Mouse (Mus musculus) liver, embryonic 12.5 days (tissue): ENCODE measurements around the gene Grin2b. TPM values are rescaled to one million over a fixed set of nuclear protein-coding genes. Genes with fewer than 3 reads are reported as not detected.

ENCODE experiments used
- ATAC-seq: fragments of 200-750 bp; cut with Nextera tagmentation; 2 replicates; pipeline ENCODE4 v1.8.0; 2017; ENCODE audit warnings: moderate number of reproducible peaks, mild to moderate bottlenecking, moderate library complexity
- H3K27ac ChIP-seq: fragments of 300-500 bp; sonication (generic); 2 replicates; pipeline ENCODE4 v1.5.1; 2016; ENCODE audit warnings: mild to moderate bottlenecking
- H3K27me3 ChIP-seq: fragments of 300-500 bp; sonication (generic); replicated peaks from 2 replicates; pipeline ENCODE4 v1.6.1; 2016; ENCODE audit warnings: mild to moderate bottlenecking, moderate library complexity
- H3K36me3 ChIP-seq: fragments of 300-500 bp; sonication (generic); 2 replicates; pipeline ENCODE4 v1.6.1; 2016; ENCODE audit warnings: mild to moderate bottlenecking, moderate library complexity
- H3K4me1 ChIP-seq: fragments of 300-500 bp; sonication (generic); 2 replicates; pipeline ENCODE4 v1.6.1; 2016
- H3K4me2 ChIP-seq: fragments of 300-500 bp; sonication (generic); 2 replicates; pipeline ENCODE4 v1.6.1; 2016; ENCODE audit warnings: mild to moderate bottlenecking, moderate library complexity
- H3K4me3 ChIP-seq: fragments of 300-500 bp; sonication (generic); 2 replicates; pipeline ENCODE4 v1.5.1; 2016; ENCODE audit warnings: mild to moderate bottlenecking, moderate library complexity
- H3K9ac ChIP-seq: fragments of 300-500 bp; sonication (generic); 2 replicates; pipeline ENCODE4 v1.6.1; 2016; ENCODE audit warnings: mild to moderate bottlenecking, moderate library complexity
- H3K9me3 ChIP-seq: fragments of 300-500 bp; sonication (generic); replicated peaks from 2 replicates; pipeline ENCODE4 v1.6.1; 2016; ENCODE audit warnings: mild to moderate bottlenecking, moderate library complexity
- WGBS: fragments of 180-500 bp; shearing (Covaris S2); methylation state at CpG from one replicate; pipeline ENCODE4 v1.1.7; 2016; ENCODE audit not compliant: insufficient replicate concordance; 5-methylcytosine and 5-hydroxymethylcytosine counted together
- polyA plus RNA-seq: library from polyadenylated mRNA; unstranded; fragments of >200 nt; fragmentation: Nextera tagmentation; extraction: Ambion mirVana; gene quantifications from 2 replicates; pipeline ENCODE4 v1.2.1, GENCODE M21; 2016

The Grin2b gene
- polyA plus RNA-seq, 1 experiment from 2014 or later: 0.26 TPM

DNA sequence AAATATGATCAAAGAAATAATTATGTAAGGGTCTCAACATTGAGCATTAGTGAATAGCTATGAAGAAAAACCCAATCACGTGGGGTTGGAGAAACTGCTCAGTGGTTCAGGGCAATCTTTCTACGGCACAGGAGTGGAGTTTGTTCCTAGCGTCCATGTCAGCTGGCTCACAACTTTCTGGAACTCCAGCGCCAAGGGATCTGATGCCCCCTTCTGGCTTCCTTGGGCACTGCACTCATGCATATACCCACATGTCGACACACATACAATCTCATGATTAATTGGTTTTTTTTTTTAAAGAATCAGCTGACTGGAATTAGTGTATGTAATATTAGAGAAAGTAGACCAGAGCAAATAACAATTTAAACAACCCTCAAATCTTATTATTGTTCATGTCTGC is 258.7 kb downstream of the Grin2b start:
- no peaks in the 10 kb centered on the region for H3K36me3 ChIP-seq
- H3K4me3 ChIP-seq: no peak overlapping the region
- ATAC-seq: no peak
- no peak overlapping the region for H3K4me2 ChIP-seq
- no peak overlapping the region for H3K27ac ChIP-seq
- H3K4me1 ChIP-seq: no peaks in the 10 kb centered on the region
- 72% methylated on average over 5 of the region's 5 CpGs for WGBS
- H3K27me3 ChIP-seq: no peaks in the 10 kb centered on the region
- H3K9me3 ChIP-seq: no peaks in the 10 kb centered on the region
- H3K9ac ChIP-seq: no peak overlapping the region

DNA sequence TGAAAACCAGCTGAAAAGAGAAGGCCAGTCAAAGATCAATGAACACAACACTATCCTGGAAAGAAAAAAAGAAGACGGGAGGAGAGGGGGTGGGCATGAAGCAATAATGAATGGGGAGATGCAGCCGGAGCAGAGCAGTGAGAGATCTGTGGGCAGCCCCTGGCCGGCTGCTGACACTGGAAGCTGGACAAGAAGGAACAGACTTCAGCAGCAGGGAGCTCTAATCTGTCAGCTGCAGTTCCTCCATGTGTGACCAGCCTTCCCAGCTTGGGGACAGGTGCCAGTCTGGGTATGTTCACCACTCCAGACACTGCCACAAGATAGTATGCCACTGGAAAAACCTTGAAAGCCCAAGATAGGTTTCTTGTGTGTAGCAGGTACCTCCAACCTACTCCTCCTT is 261.2 kb downstream of the Grin2b start:
- no peaks in the 10 kb centered on the region for H3K27me3 ChIP-seq
- H3K9me3 ChIP-seq: no peaks in the 10 kb centered on the region
- H3K4me3 ChIP-seq: no peak overlapping the region
- no peak for ATAC-seq
- H3K4me2 ChIP-seq: no peak overlapping the region
- H3K36me3 ChIP-seq: no peaks in the 10 kb centered on the region
- H3K9ac ChIP-seq: no peak overlapping the region
- no peak overlapping the region for H3K27ac ChIP-seq
- WGBS: 57% methylated on average over 3 of the region's 3 CpGs
- H3K4me1 ChIP-seq: no peaks in the 10 kb centered on the region

- Histone ChIP-seq H3K4me3 (no peak overlapping the region), H3K4me2 (no peak overlapping the region), H3K27ac (no peak overlapping the region), H3K9me3 (no peaks in the 10 kb centered on the region), H3K27me3 (no peaks in the 10 kb centered on the region), H3K9ac (no peak overlapping the region), H3K36me3 (no peaks in the 10 kb centered on the region), H3K4me1 (no peaks in the 10 kb centered on the region)
- WGBS: 71% methylated on average over 6 of the region's 6 CpGs
- no peak for ATAC-seq
Measured at GRCm38 (mm10) chr6:135911131-135911530, 262.2 kb downstream of the Grin2b start.

DNA sequence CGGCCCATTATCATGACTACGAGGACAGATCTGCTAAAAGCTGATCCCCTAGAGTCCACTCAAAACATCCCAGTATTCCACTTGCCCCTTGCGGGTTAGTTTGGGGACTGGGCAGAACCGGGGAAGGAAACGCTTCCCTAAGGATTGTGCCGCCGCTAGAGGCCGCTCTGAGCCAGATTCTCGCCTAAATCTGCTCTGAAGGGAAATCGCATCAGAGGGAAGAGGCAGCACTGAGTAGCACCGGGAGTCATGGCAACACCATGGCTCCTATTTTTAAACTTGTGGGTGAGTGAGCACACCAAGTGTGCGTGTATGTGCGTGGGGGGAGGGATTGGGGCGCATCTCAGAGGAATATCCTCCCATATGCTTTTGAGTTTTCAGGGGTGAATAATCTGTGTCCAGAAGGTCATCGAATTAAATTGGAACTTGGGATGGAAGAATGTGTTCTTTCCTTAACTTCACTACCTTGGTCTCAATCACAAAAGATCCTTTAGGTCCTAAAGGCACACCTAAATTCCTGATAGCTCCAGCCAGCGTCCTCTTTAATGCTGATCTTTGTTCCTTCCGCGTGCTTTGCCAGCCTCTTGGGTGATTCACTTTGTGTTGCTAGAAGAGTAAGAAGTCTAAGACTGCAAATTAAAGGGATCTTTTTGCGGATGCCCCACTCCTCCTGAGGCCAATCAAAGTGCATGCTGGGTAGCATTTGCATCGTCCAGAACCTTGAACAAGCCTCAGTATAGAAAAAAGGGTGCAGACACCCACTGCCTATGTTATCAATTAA is 265.6 kb downstream of the Grin2b start:
- Histone ChIP-seq H3K27me3 (no peaks in the 10 kb centered on the region), H3K9ac (no peak overlapping the region), H3K27ac (no peak overlapping the region), H3K4me1 (no peaks in the 10 kb centered on the region), H3K4me2 (no peak overlapping the region), H3K9me3 (no peaks in the 10 kb centered on the region), H3K36me3 (no peaks in the 10 kb centered on the region), H3K4me3 (no peak overlapping the region)
- WGBS: 22% methylated on average over 20 of the region's 20 CpGs
- ATAC-seq: no peak

DNA sequence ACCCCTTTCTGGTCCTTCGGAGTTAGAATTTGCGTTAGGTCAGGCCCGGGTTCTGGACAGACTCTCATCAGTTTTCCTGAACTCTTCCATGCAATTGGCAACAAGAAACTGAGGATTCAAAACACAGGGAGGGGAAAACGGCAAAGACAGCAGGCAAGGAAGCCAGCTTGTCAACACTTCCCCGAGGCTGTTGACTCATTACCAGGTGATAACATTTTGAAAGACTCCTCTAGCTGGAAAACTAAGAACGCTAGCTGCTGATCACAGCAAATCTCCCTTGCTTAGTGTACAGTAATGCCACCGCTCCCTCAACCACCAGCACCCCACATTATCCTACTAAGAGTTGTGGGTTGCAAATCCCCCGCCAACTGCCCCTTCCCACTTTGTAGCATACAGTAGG is 266.2 kb downstream of the Grin2b start:
- H3K9ac ChIP-seq: no peak overlapping the region
- H3K9me3 ChIP-seq: no peaks in the 10 kb centered on the region
- no peaks in the 10 kb centered on the region for H3K36me3 ChIP-seq
- no peak for ATAC-seq
- H3K4me1 ChIP-seq: no peaks in the 10 kb centered on the region
- no peak overlapping the region for H3K4me2 ChIP-seq
- no peak overlapping the region for H3K4me3 ChIP-seq
- 51% methylated on average over 8 of the region's 8 CpGs for WGBS
- no peak overlapping the region for H3K27ac ChIP-seq
- no peaks in the 10 kb centered on the region for H3K27me3 ChIP-seq

DNA sequence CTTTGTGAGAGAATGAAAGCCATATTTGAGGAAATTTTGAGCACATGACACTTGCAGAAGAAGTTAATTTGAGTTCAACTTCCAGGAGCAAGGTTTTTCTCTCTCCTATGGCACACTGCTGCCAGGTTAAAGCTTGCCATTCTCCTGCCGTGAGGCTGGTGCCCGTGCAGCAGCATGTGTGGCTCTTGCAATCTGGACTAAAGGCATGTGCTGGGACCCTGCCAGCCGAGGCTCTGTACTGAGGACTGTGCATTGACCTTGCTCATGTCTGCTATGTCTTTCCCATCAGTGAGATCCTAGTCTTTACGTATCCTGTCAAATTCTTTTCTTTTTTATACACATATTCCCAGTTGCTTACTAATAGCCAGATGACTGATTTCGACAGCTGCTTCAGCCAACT is 268.9 kb downstream of the Grin2b start:
- no peaks in the 10 kb centered on the region for H3K36me3 ChIP-seq
- no peak for ATAC-seq
- H3K4me3 ChIP-seq: no peak overlapping the region
- H3K4me1 ChIP-seq: no peaks in the 10 kb centered on the region
- H3K27ac ChIP-seq: no peak overlapping the region
- no peak overlapping the region for H3K9ac ChIP-seq
- no peak overlapping the region for H3K4me2 ChIP-seq
- no peaks in the 10 kb centered on the region for H3K9me3 ChIP-seq
- WGBS: 75% methylated on average over 5 of the region's 5 CpGs
- no peaks in the 10 kb centered on the region for H3K27me3 ChIP-seq

DNA sequence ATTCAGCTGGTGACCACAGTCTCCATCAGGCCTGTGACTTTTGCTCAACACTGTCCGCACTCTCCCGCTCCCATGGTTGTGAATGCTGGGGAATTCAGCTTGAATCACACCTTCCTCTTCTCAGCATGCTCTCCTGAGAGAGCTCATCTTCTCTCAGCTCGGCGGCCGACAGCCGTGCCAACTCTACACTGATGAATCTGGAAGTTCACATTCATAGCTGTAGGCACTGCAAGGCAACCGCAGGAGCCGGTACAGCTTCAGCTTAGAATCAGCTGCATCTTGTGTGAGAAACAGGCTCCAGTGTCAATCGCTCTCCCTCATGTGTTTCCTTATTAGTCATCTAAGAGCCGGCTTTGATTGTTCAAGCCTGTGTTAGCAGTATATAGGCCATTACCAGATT is 272.9 kb downstream of the Grin2b start:
- ATAC-seq: no peak
- H3K4me3 ChIP-seq: no peak overlapping the region
- no peak overlapping the region for H3K9ac ChIP-seq
- WGBS: 73% methylated on average over 10 of the region's 10 CpGs
- no peak overlapping the region for H3K4me2 ChIP-seq
- H3K27me3 ChIP-seq: no peaks in the 10 kb centered on the region
- H3K27ac ChIP-seq: no peak overlapping the region
- no peaks in the 10 kb centered on the region for H3K9me3 ChIP-seq
- no peaks in the 10 kb centered on the region for H3K4me1 ChIP-seq
- no peaks in the 10 kb centered on the region for H3K36me3 ChIP-seq

- Histone ChIP-seq H3K9ac (no peak overlapping the region), H3K4me1 (no peaks in the 10 kb centered on the region), H3K36me3 (no peaks in the 10 kb centered on the region), H3K9me3 (no peaks in the 10 kb centered on the region), H3K27ac (no peak overlapping the region), H3K4me2 (no peak overlapping the region), H3K27me3 (no peaks in the 10 kb centered on the region), H3K4me3 (no peak overlapping the region)
- ATAC-seq: no peak
- 62% methylated on average over 10 of the region's 10 CpGs for WGBS
Measured at GRCm38 (mm10) chr6:135899225-135899624, 274.1 kb downstream of the Grin2b start.

GRCm38 (mm10) chr6:135894793-135895228 is 278.5 kb downstream of the Grin2b start:
- 53% methylated on average over 1 of the region's 1 CpGs for WGBS
- H3K4me1 ChIP-seq: no peaks in the 10 kb centered on the region
- H3K36me3 ChIP-seq: no peaks in the 10 kb centered on the region
- no peaks in the 10 kb centered on the region for H3K9me3 ChIP-seq
- no peaks in the 10 kb centered on the region for H3K27me3 ChIP-seq
- no peak overlapping the region for H3K27ac ChIP-seq
- no peak for ATAC-seq
- no peak overlapping the region for H3K4me3 ChIP-seq
- H3K4me2 ChIP-seq: no peak overlapping the region
- no peak overlapping the region for H3K9ac ChIP-seq

- no peaks in the 10 kb centered on the region for H3K27me3 ChIP-seq
- H3K9ac ChIP-seq: no peak overlapping the region
- H3K4me3 ChIP-seq: no peak overlapping the region
- H3K27ac ChIP-seq: no peak overlapping the region
- ATAC-seq: no peak
- WGBS: 66% methylated on average over 5 of the region's 5 CpGs
- no peaks in the 10 kb centered on the region for H3K36me3 ChIP-seq
- no peak overlapping the region for H3K4me2 ChIP-seq
- H3K4me1 ChIP-seq: no peaks in the 10 kb centered on the region
- H3K9me3 ChIP-seq: no peaks in the 10 kb centered on the region
Measured at GRCm38 (mm10) chr6:135882611-135883010, 290.7 kb downstream of the Grin2b start.

DNA sequence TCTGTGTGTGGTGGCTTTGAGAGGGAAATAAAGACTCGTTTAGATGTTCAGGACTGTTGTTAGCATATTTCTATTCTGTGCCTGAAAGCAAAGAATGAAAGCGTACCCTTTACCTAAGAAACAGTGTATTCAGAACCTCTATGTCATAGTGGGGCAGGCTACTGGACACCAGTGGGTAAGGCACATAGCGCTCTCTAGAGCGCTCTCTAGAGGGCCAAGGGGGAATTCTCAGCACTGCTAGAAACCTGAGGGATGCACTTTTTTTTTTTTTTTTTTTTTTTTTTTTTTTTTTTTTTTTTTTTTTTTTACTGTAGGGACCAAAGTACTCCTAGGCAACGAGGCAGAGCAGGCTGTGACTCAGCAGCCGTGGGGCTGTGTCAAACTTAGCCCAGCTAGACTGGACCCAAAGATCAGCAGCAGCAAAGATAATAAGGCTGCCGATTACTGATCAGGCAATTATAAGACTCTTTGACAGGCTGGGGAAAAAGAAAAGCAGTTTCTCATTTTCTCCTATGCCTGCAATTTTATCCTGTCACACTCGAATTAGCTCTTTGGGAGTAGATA is 297.1 kb downstream of the Grin2b start:
- Histone ChIP-seq H3K36me3 (no peaks in the 10 kb centered on the region), H3K9me3 (0 out of 2 replicates have a peak, but pooled peaks cover 3% of the 10 kb centered on the region), H3K4me1 (no peaks in the 10 kb centered on the region), H3K27me3 (no peaks in the 10 kb centered on the region), H3K4me2 (no peak overlapping the region), H3K4me3 (no peak overlapping the region), H3K27ac (no peak overlapping the region), H3K9ac (no peak overlapping the region)
- ATAC-seq: no peak
- 53% methylated on average over 8 of the region's 8 CpGs for WGBS

DNA sequence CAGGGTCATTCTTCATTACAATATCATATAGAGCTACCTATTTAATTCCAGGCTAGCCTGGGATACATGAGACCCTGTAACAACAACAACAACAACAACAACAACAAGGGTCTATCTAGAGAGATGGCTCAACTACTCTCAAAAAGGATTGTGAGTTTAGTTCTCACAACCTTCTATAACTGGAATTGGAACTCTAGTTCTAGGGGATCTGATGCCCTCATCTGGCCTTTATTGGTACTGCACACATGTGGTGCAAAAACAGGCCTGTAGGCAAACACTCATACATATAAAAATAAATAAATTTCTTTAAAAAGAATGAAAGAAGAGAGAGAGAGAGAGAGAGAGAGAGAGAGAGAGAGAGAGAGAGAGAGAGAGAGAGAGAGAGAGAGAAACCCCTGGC is 298.7 kb downstream of the Grin2b start:
- H3K36me3 ChIP-seq: no peaks in the 10 kb centered on the region
- H3K27ac ChIP-seq: no peak overlapping the region
- no peak overlapping the region for H3K4me2 ChIP-seq
- H3K4me3 ChIP-seq: no peak overlapping the region
- no peaks in the 10 kb centered on the region for H3K4me1 ChIP-seq
- H3K27me3 ChIP-seq: no peaks in the 10 kb centered on the region
- ATAC-seq: no peak
- 0 out of 2 replicates have a peak, but pooled peaks cover 3% of the 10 kb centered on the region for H3K9me3 ChIP-seq
- no peak overlapping the region for H3K9ac ChIP-seq

- Histone ChIP-seq H3K9me3 (0 out of 2 replicates have a peak, but pooled peaks cover 2% of the 10 kb centered on the region), H3K27me3 (no peaks in the 10 kb centered on the region), H3K4me2 (no peak overlapping the region), H3K27ac (no peak overlapping the region), H3K4me3 (no peak overlapping the region), H3K4me1 (no peaks in the 10 kb centered on the region), H3K36me3 (no peaks in the 10 kb centered on the region), H3K9ac (no peak overlapping the region)
- 69% methylated on average over 7 of the region's 7 CpGs for WGBS
- no peak for ATAC-seq
Measured at GRCm38 (mm10) chr6:135865832-135866231, 307.5 kb downstream of the Grin2b start.
